In the genomic region with DNA sequence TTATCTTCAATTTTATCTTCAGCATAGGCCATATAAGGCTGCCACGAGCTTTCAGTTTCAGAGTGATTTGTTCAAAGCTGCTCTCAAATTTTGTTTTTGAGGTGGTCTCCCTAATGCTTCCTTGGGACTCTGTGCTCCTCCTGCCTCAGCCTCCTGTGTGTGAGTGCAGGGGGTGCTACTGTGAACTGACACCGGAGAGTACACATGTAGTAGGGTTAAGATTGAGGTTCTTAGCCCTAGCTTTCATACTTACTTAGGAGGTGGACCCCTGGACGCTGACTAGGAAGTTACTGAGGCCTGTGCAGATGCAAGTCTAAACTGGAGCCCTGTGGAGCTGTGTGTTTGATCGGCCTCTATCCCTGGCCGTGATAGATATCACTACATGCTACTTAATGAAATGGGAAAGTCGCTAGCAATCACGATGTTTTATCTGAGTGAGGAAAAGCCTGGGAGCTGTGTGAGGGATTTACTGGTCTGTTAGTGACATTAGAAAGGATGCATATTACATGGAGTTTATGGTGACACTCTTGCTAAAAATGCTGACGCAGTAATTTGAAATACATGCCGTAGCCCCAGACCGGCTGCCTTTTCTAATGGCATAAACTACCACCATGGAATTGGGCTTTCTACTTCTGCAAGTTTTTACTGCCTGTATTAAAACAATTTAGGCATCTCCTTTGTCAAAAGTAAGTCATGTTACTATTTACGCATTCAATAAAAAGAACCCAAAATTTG, we compare ENCODE assay signal across 8 mouse cellular contexts. TPM values are rescaled to one million over a fixed set of nuclear protein-coding genes. Genes with fewer than 3 reads are reported as not detected.
DNase-seq lines count a peak whose midpoint lies in the region; ATAC-seq and TF ChIP-seq lines count a peak whose summit lies in the region.

No protein-coding gene starts in this region.

- H3K4me1 ChIP-seq in hindbrain, postnatal 0 days (ENCODE audit: insufficient read depth, low read length), result peaks cover 11% of the 10 kb centered on the region
- H3K4me1 ChIP-seq in midbrain, postnatal 0 days (ENCODE audit: insufficient read depth, low read length), result peaks cover 7% of the 10 kb centered on the region

- H3K9me3 ChIP-seq in hindbrain, postnatal 0 days (ENCODE audit: low read length), result no peaks in the 10 kb centered on the region
- no peaks in the 10 kb centered on the region for H3K9me3 ChIP-seq in midbrain, postnatal 0 days (ENCODE audit: low read length)

- no peak for TF ChIP-seq CTCF in layer of hippocampus, adult 2 months (conservative IDR thresholded peaks at IDR 0.05)
- no peak for TF ChIP-seq CTCF in hindbrain, postnatal 0 days (IDR thresholded peaks at IDR 0.05; ENCODE audit: low read depth)
- TF ChIP-seq CTCF in midbrain, postnatal 0 days (IDR thresholded peaks at IDR 0.05), result no peak

- ATAC-seq in hindbrain, postnatal 0 days, result no peak
- no peak for ATAC-seq in midbrain, postnatal 0 days (ENCODE audit: low FRiP score)

- no peaks in the 10 kb centered on the region for H3K27me3 ChIP-seq in hindbrain, postnatal 0 days (ENCODE audit: insufficient read depth, low read length)
- no peaks in the 10 kb centered on the region for H3K27me3 ChIP-seq in midbrain, postnatal 0 days (ENCODE audit: insufficient read depth, low read length)

- no peak for DNase-seq in layer of hippocampus, adult 2 months (ENCODE audit: low spot score in 2 of 2)
- no peak for DNase-seq in layer of hippocampus, adult 18-20 months (ENCODE audit: low spot score in 2 of 2)
- peak; percentile 31 for DNase-seq in c-Kit-positive CD71-positive TER-119-negative erythroid progenitor cells, embryonic 14.5 days (ENCODE audit: low read depth)
- DNase-seq in hindbrain, postnatal 0 days (ENCODE audit: low spot score), result no peak
- no peak for DNase-seq in midbrain, postnatal 0 days (ENCODE audit: low spot score)
- DNase-seq in left cerebral cortex, postnatal 25 days (ENCODE audit: low spot score in 2 of 2), result no peak
- no peak for DNase-seq in gastrocnemius, postnatal 14 days
- no peak for DNase-seq in testis, postnatal 14 days (ENCODE audit: low spot score)

- peak overlapping the region; percentile 96 for H3K27ac ChIP-seq in layer of hippocampus, adult 2 months
- peak overlapping the region; percentile 100 for H3K27ac ChIP-seq in hindbrain, postnatal 0 days
- peak overlapping the region; percentile 100 for H3K27ac ChIP-seq in midbrain, postnatal 0 days (ENCODE audit: low read depth, low read length)

- H3K4me3 ChIP-seq in layer of hippocampus, adult 2 months, result peak overlapping the region; percentile 75
- peak overlapping the region; percentile 89 for H3K4me3 ChIP-seq in hindbrain, postnatal 0 days (ENCODE audit: low read length)
- peak overlapping the region; percentile 93 for H3K4me3 ChIP-seq in midbrain, postnatal 0 days (ENCODE audit: low read depth, low read length)

- peaks cover 14% of the 10 kb centered on the region; the same call in 1 of the 2 replicates for H3K36me3 ChIP-seq in hindbrain, postnatal 0 days (ENCODE audit: insufficient read depth, low read length)
- H3K36me3 ChIP-seq in midbrain, postnatal 0 days (ENCODE audit: insufficient read depth, low read length), result peaks cover 11% of the 10 kb centered on the region

- WGBS in hindbrain, postnatal 0 days, result 76% methylated on average over 11 of the region's 11 CpGs
- 75% methylated on average over 11 of the region's 11 CpGs for WGBS in midbrain, postnatal 0 days

- peak overlapping the region; percentile 86 for H3K4me2 ChIP-seq in hindbrain, postnatal 0 days (ENCODE audit: low read depth, low read length)
- H3K4me2 ChIP-seq in midbrain, postnatal 0 days (ENCODE audit: low read depth, low read length, poor library complexity, severe bottlenecking), result peak overlapping the region; percentile 78

- peak overlapping the region; percentile 98 for H3K9ac ChIP-seq in hindbrain, postnatal 0 days (replicated peaks; ENCODE audit: low read length)
- H3K9ac ChIP-seq in midbrain, postnatal 0 days (replicated peaks; ENCODE audit: low read length, poor library complexity, severe bottlenecking), result peak overlapping the region; percentile 96

- intact Hi-C loops in left cerebral cortex, postnatal 25 days (cut with DNase I), result loop anchor here (10.0 kb wide), 1 partner anchor 373 kb away; no protein-coding TSS in a partner anchor
- intact Hi-C loops in gastrocnemius, postnatal 14 days (cut with DNase I; ENCODE audit: low total_unique reads), result no loop called here

RNA-seq across cellular contexts. Expression of gene Hp1bp3, which starts 2.0 kb away (rescaled TPM):
- total RNA-seq in layer of hippocampus, adult 2 months (2021), result 100 to 1,000 TPM; 178 to 183 TPM
- total RNA-seq in layer of hippocampus, adult 18-20 months (2021), result 100 to 1,000 TPM; 188 to 202 TPM
- 119 and 140 TPM in 2 replicates for total RNA-seq in hindbrain, postnatal 0 days (2014; rRNA removed)
- polyA plus RNA-seq in hindbrain, postnatal 0 days (2015; fragmentation: Nextera tagmentation; extraction: Ambion mirVana), result 174 and 186 TPM in 2 replicates
- total RNA-seq in midbrain, postnatal 0 days (2014; rRNA removed), result 165 and 177 TPM in 2 replicates
- 175 and 200 TPM in 2 replicates for polyA plus RNA-seq in midbrain, postnatal 0 days (2015; fragmentation: Nextera tagmentation; extraction: Ambion mirVana)
- total RNA-seq in left cerebral cortex, postnatal 25 days (2021), result 100 to 1,000 TPM; 169 to 180 TPM
- 10 to 100 TPM; 49.4 to 49.6 TPM for total RNA-seq in gastrocnemius, postnatal 14 days (2021)

RNA-seq across cellular contexts. Expression of gene Sh2d5, which starts 32.1 kb away (rescaled TPM):
- total RNA-seq in layer of hippocampus, adult 2 months (2021), result 10 to 100 TPM; 49.1 to 52.7 TPM
- total RNA-seq in layer of hippocampus, adult 18-20 months (2021), result 10 to 100 TPM; 50.7 to 57.3 TPM
- total RNA-seq in hindbrain, postnatal 0 days (2014; rRNA removed), result 25.4 and 45.8 TPM in 2 replicates
- polyA plus RNA-seq in hindbrain, postnatal 0 days (2015; fragmentation: Nextera tagmentation; extraction: Ambion mirVana), result 13.4 and 14.7 TPM in 2 replicates
- total RNA-seq in midbrain, postnatal 0 days (2014; rRNA removed), result 23.8 and 29.8 TPM in 2 replicates
- 18.4 and 19.2 TPM in 2 replicates for polyA plus RNA-seq in midbrain, postnatal 0 days (2015; fragmentation: Nextera tagmentation; extraction: Ambion mirVana)
- total RNA-seq in left cerebral cortex, postnatal 25 days (2021), result 10 to 100 TPM; 60.0 to 68.4 TPM
- not detected for total RNA-seq in gastrocnemius, postnatal 14 days (2021)

RNA-seq across cellular contexts. Expression of gene Kif17, which starts 32.1 kb away (rescaled TPM):
- 10 to 100 TPM; 22.0 to 22.3 TPM for total RNA-seq in layer of hippocampus, adult 2 months (2021)
- total RNA-seq in layer of hippocampus, adult 18-20 months (2021), result 10 to 100 TPM; 21.9 to 22.4 TPM
- total RNA-seq in hindbrain, postnatal 0 days (2014; rRNA removed), result 4.1 and 6.0 TPM in 2 replicates
- polyA plus RNA-seq in hindbrain, postnatal 0 days (2015; fragmentation: Nextera tagmentation; extraction: Ambion mirVana), result 5.1 and 5.3 TPM in 2 replicates
- total RNA-seq in midbrain, postnatal 0 days (2014; rRNA removed), result 3.3 and 5.0 TPM in 2 replicates
- polyA plus RNA-seq in midbrain, postnatal 0 days (2015; fragmentation: Nextera tagmentation; extraction: Ambion mirVana), result 6.0 and 6.3 TPM in 2 replicates
- total RNA-seq in left cerebral cortex, postnatal 25 days (2021), result 10 to 100 TPM; 23.7 to 25.1 TPM
- total RNA-seq in gastrocnemius, postnatal 14 days (2021), result not detected

Comparison
In these comparisons a context has a peak if more than half of its experiments do, and no peak if none do; other contexts are left out.
1. RNA of gene Sh2d5, which starts 32.1 kb away (total RNA-seq): 60.0 to 68.4 TPM in left cerebral cortex, postnatal 25 days, 50.7 to 57.3 TPM in layer of hippocampus, adult 18-20 months, 49.1 to 52.7 TPM in layer of hippocampus, adult 2 months, 25.4 to 45.8 TPM in hindbrain, postnatal 0 days and 23.8 to 29.8 TPM in midbrain, postnatal 0 days; not detected in gastrocnemius, postnatal 14 days; every median in the first group is over 10 times any median in the second.
2. Peak in every context shown above with its lines, with median percentiles within 50 percentile points of each other: H3K27ac ChIP-seq and H3K4me3 ChIP-seq.